In the genomic region with DNA sequence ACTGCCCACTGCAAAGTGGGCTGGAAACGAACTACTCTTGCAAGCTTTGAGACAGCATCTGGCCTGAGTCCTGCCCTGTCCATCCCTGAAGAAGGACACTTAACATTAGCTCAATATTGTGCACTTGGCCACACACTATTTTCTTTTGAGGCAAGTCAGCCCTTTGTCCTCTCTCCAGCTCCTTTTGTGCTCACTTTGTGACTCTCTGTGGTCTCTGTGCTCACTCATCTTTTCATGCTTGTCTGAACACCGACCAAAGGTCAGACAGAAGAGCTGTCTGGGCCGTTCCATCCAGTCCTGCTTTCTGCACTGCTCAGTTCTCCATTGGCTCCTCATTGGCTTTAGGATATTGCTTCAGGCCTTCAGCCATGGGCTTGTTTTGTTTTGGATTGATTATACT, we compare ENCODE assay signal across 16 mouse cellular contexts.
DNase-seq lines count a peak whose midpoint lies in the region; ATAC-seq lines count a peak whose summit lies in the region.
"Had no signal": no experiment of that assay in that cellular context is flagged by ENCODE, and none has a peak within 500 bp of the region (broad histone marks: within the 10 kb centered on the region; RNA-seq: fewer than 3 reads in every experiment).

No protein-coding gene starts in this region.

- no peak overlapping the region for H3K4me3 ChIP-seq in hindbrain, embryonic 10.5 days
- no peak overlapping the region for H3K4me3 ChIP-seq in hindbrain, embryonic 12.5 days
- no peak overlapping the region for H3K4me3 ChIP-seq in neural tube, embryonic 15.5 days (replicated peaks)
- H3K4me3 ChIP-seq: embryonic facial prominence, embryonic 15.5 days; forebrain, embryonic 12.5 days; liver, embryonic 15.5 days had no signal

- H3K4me2 ChIP-seq in hindbrain, embryonic 12.5 days (replicated peaks) = no peak overlapping the region
- no peak overlapping the region for H3K4me2 ChIP-seq in neural tube, embryonic 15.5 days
- H3K4me2 ChIP-seq: embryonic facial prominence, embryonic 15.5 days; forebrain, embryonic 12.5 days; liver, embryonic 15.5 days had no signal

- ATAC-seq in hindbrain, embryonic 12.5 days (ENCODE audit: low FRiP score) = no peak
- no peak for ATAC-seq in neural tube, embryonic 15.5 days (ENCODE audit: low FRiP score)
- ATAC-seq in megakaryocyte progenitor cell, adult 5-6 weeks (replicated peaks; ENCODE audit: poor library complexity) = no peak
- ATAC-seq: lung, postnatal 0 days had no signal

- H3K27me3 ChIP-seq in hindbrain, embryonic 10.5 days (ENCODE audit: insufficient read depth, poor library complexity, severe bottlenecking) = no peaks in the 10 kb centered on the region
- H3K27me3 ChIP-seq in hindbrain, embryonic 12.5 days = no peaks in the 10 kb centered on the region
- no peaks in the 10 kb centered on the region for H3K27me3 ChIP-seq in neural tube, embryonic 15.5 days (replicated peaks)
- H3K27me3 ChIP-seq: embryonic facial prominence, embryonic 15.5 days; forebrain, embryonic 12.5 days; liver, embryonic 15.5 days had no signal

- no peaks in the 10 kb centered on the region for H3K36me3 ChIP-seq in hindbrain, embryonic 10.5 days
- H3K36me3 ChIP-seq in hindbrain, embryonic 12.5 days = no peaks in the 10 kb centered on the region
- H3K36me3 ChIP-seq in neural tube, embryonic 15.5 days = no peaks in the 10 kb centered on the region
- H3K36me3 ChIP-seq: embryonic facial prominence, embryonic 15.5 days; forebrain, embryonic 12.5 days; liver, embryonic 15.5 days had no signal

- H3K9me3 ChIP-seq in hindbrain, embryonic 10.5 days = no peaks in the 10 kb centered on the region
- H3K9me3 ChIP-seq in hindbrain, embryonic 12.5 days (replicated peaks) = no peaks in the 10 kb centered on the region
- H3K9me3 ChIP-seq in neural tube, embryonic 15.5 days (replicated peaks) = no peaks in the 10 kb centered on the region
- H3K9me3 ChIP-seq: embryonic facial prominence, embryonic 15.5 days; forebrain, embryonic 12.5 days; liver, embryonic 15.5 days had no signal

- H3K4me1 ChIP-seq in hindbrain, embryonic 10.5 days (replicated peaks) = peaks cover 32% of the 10 kb centered on the region
- peaks cover 14% of the 10 kb centered on the region; the same call in 1 of the 2 replicates for H3K4me1 ChIP-seq in hindbrain, embryonic 12.5 days
- peaks cover 7% of the 10 kb centered on the region; the same call in 1 of the 2 replicates for H3K4me1 ChIP-seq in neural tube, embryonic 15.5 days
- H3K4me1 ChIP-seq: embryonic facial prominence, embryonic 15.5 days; liver, embryonic 15.5 days had no signal

- H3K9ac ChIP-seq in hindbrain, embryonic 12.5 days = no peak overlapping the region
- H3K9ac ChIP-seq in neural tube, embryonic 15.5 days (replicated peaks) = no peak overlapping the region
- H3K9ac ChIP-seq: embryonic facial prominence, embryonic 15.5 days; forebrain, embryonic 12.5 days; liver, embryonic 15.5 days had no signal

- WGBS in hindbrain, embryonic 10.5 days = 25% methylated on average over 3 of the region's 3 CpGs
- 14% methylated on average over 3 of the region's 3 CpGs for WGBS in hindbrain, embryonic 12.5 days
- 16% methylated on average over 3 of the region's 3 CpGs for WGBS in neural tube, embryonic 15.5 days

- peak; percentile 65 for DNase-seq in hindbrain, embryonic 10.5 days (ENCODE audit: low spot score)
- peak; percentile 19 for DNase-seq in neural tube, embryonic 10.5 days (ENCODE audit: extremely low spot score, low spot score)
- DNase-seq in kidney, postnatal 10 days = peak; percentile 8
- DNase-seq in cerebellum, adult 11-12 months = no peak
- DNase-seq in T-cell, adult 2 months (ENCODE audit: low spot score) = no peak
- DNase-seq: adrenal gland, adult 2 months; gastrocnemius, postnatal 25 days; right cerebral cortex, adult 18-20 months; thymus, postnatal 4 days had no signal

- H3K27ac ChIP-seq in hindbrain, embryonic 10.5 days = peak overlapping the region; percentile 72
- H3K27ac ChIP-seq in hindbrain, embryonic 12.5 days = no peak overlapping the region
- H3K27ac ChIP-seq in neural tube, embryonic 15.5 days (replicated peaks) = no peak overlapping the region
- H3K27ac ChIP-seq: embryonic facial prominence, embryonic 15.5 days; forebrain, embryonic 12.5 days; liver, embryonic 15.5 days had no signal

Comparison
In these comparisons a context has a peak if more than half of its experiments do, and no peak if none do; other contexts are left out.
1. DNase-seq: peak in hindbrain, embryonic 10.5 days (single experiment), neural tube, embryonic 10.5 days (single experiment) and kidney, postnatal 10 days (single experiment); none in cerebellum, adult 11-12 months (single experiment) and T-cell, adult 2 months (single experiment).